Mouse (Mus musculus) cerebellum, adult 11 months (tissue): ENCODE measurements around the gene Epor.

Experiments used
- DNase-seq: peaks from one replicate; pipeline ENCODE4 v3.0.0; 2022

The Epor gene

GRCm38 (mm10) chr9:21963417-21963816, at the start of gene Epor:
TSS of gene Epor (minus strand) at chr9:21963506.
- no peak for DNase-seq

GRCm38 (mm10) chr9:22012731-22013130, 49.4 kb upstream of the Epor start:
- DNase-seq: no peak

- no peak for DNase-seq
These were observed 47.7 kb upstream of the Epor start for GRCm38 (mm10) chr9:22011055-22011454.

- DNase-seq: no peak
These were observed 41.2 kb upstream of the Epor start for GRCm38 (mm10) chr9:22004546-22004945.

GRCm38 (mm10) chr9:22003163-22003554, 39.9 kb upstream of the Epor start:
- peak; percentile 42 for DNase-seq

GRCm38 (mm10) chr9:22002194-22003162, 39.2 kb upstream of the Epor start, which contains the start of the genes Ccdc151 and Prkcsh:
TSS of gene Ccdc151 (minus strand) at chr9:22002634.
TSS of gene Prkcsh (plus strand) at chr9:22002806.
- DNase-seq: peak; percentile 99

- DNase-seq: no peak
These were observed 38.3 kb upstream of the Epor start for GRCm38 (mm10) chr9:22001633-22002032.

GRCm38 (mm10) chr9:22000296-22000695, 37.0 kb upstream of the Epor start:
- no peak for DNase-seq

GRCm38 (mm10) chr9:21996178-21996867, 33.0 kb upstream of the Epor start:
- DNase-seq: no peak

GRCm38 (mm10) chr9:21992227-21992626, 28.9 kb upstream of the Epor start:
- DNase-seq: no peak

GRCm38 (mm10) chr9:21989230-21990110, 26.2 kb upstream of the Epor start, which contains the start of gene Rgl3:
TSS of gene Rgl3 (minus strand) at chr9:21989446.
- peak; percentile 75 for DNase-seq

GRCm38 (mm10) chr9:21988421-21989101, 25.3 kb upstream of the Epor start:
- DNase-seq: peak; percentile 68

- peak; percentile 71 for DNase-seq
These were observed 24.5 kb upstream of the Epor start for GRCm38 (mm10) chr9:21987592-21988342.

GRCm38 (mm10) chr9:21983911-21984310, 20.6 kb upstream of the Epor start:
- no peak for DNase-seq

GRCm38 (mm10) chr9:21978398-21979128, 15.3 kb upstream of the Epor start:
- DNase-seq: no peak

GRCm38 (mm10) chr9:21977972-21978371, 14.7 kb upstream of the Epor start:
- peak; percentile 49 for DNase-seq

- DNase-seq: no peak
These were observed 14.0 kb upstream of the Epor start for GRCm38 (mm10) chr9:21977331-21977730.

- no peak for DNase-seq
These were observed 13.4 kb upstream of the Epor start for GRCm38 (mm10) chr9:21976626-21977175.

GRCm38 (mm10) chr9:21969304-21969703, 6.0 kb upstream of the Epor start:
- no peak for DNase-seq

- DNase-seq: no peak
These were observed 5.6 kb upstream of the Epor start for GRCm38 (mm10) chr9:21968883-21969282.
